Mouse (Mus musculus): Measurements from ENCODE around the gene Sgpl1. TPM values are rescaled to one million over a fixed set of nuclear protein-coding genes. Genes with fewer than 3 reads are reported as not detected.

Gene Sgpl1
- polyA plus RNA-seq, 1 experiment from 2014 or later: 59.0 TPM

DNA sequence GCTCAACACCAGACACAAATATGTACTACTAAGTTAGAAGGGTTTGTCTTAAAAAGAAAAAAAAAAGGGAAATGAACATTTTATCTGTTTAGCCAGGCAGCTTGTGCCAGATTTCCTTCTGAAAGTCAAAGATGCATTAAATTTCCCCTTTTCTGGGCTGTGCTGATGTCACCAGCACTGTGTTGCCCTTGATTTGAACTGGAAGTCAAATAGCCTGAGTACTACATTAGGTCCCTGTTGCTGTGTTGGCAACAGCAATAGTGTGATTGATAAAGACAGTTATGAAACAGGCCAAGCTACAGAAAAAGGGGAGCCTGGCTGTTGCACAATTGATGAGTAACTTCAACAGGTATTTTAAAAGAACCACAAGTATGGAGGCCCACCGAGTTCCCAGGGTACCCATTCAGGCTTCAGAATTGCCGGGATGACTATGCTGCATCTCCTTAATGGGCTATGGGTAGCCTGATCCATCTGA lies 33.2 kb downstream of the Sgpl1 start:
- DNase-seq (ENCODE audit: low spot score): no peak
- 94% methylated on average over 2 of the region's 2 CpGs for WGBS
- no peaks in the 10 kb centered on the region for H3K4me1 ChIP-seq
- H3K9me3 ChIP-seq (replicated peaks): no peaks in the 10 kb centered on the region
- peaks cover 68% of the 10 kb centered on the region for H3K36me3 ChIP-seq
- H3K27me3 ChIP-seq (ENCODE audit: low read depth, poor library complexity, severe bottlenecking): no peaks in the 10 kb centered on the region
- no peak overlapping the region for H3K27ac ChIP-seq (replicated peaks)
- no peak overlapping the region for H3K4me3 ChIP-seq

DNA sequence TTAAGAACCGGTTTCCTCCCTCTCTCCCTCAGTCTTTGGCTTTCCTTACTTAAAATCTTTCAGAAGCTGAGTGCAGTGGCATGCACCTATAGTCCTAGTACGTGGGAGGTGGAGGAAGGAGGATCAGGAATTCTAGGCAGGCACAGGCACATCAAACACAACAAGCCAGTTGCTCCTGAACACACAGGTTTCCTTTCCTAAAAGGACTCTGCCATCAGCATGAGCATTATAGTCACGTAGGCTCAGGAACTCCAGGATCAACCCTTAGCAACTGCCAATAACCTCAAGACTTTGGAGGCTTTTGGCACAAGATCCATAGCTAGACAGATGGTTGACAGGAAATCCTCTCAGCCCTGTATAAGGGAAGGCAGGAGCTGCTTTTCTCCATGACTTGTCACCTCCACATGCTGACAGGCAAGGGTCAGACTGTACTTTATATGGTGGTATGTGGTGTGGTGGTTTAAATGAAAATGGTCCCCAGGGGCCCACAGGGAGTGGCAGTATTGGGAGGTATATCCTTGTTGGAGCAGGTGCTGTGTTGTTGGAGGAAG lies 43.9 kb downstream of the Sgpl1 start:
- DNase-seq (ENCODE audit: low spot score): no peak
- WGBS: 96% methylated on average over 3 of the region's 3 CpGs
- Histone ChIP-seq H3K36me3 (peaks cover 100% of the 10 kb centered on the region), H3K27ac (replicated peaks) (no peak overlapping the region), H3K4me1 (no peaks in the 10 kb centered on the region), H3K4me3 (no peak overlapping the region), H3K9me3 (replicated peaks) (no peaks in the 10 kb centered on the region), H3K27me3 (ENCODE audit: low read depth, poor library complexity, severe bottlenecking) (no peaks in the 10 kb centered on the region)

DNA sequence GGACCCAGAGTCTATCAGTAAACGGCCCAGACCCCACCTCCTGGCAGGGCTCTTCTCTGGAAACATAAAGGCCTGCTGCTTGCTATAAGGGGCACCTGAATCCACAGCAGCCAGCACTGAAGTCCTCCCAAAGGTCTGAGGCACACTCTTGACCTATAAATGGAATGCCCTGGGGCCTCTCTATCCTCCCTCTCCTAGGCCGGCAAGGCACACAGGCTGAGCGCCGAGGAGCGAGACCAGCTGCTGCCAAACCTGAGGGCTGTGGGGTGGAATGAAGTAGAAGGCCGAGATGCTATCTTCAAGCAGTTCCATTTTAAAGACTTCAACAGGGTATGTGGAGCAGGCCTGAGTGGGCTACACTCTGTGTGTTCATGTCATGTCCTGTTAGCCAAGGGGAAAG lies 55.6 kb downstream of the Sgpl1 start:
- Histone ChIP-seq H3K4me3 (no peak overlapping the region), H3K27me3 (ENCODE audit: low read depth, poor library complexity, severe bottlenecking) (no peaks in the 10 kb centered on the region), H3K4me1 (peaks cover 14% of the 10 kb centered on the region), H3K27ac (replicated peaks) (no peak overlapping the region), H3K9me3 (replicated peaks) (no peaks in the 10 kb centered on the region), H3K36me3 (0 out of 2 replicates have a peak, but pooled peaks cover 5% of the 10 kb centered on the region)
- WGBS: 86% methylated on average over 6 of the region's 6 CpGs
- DNase-seq (ENCODE audit: low spot score): no peak

DNA sequence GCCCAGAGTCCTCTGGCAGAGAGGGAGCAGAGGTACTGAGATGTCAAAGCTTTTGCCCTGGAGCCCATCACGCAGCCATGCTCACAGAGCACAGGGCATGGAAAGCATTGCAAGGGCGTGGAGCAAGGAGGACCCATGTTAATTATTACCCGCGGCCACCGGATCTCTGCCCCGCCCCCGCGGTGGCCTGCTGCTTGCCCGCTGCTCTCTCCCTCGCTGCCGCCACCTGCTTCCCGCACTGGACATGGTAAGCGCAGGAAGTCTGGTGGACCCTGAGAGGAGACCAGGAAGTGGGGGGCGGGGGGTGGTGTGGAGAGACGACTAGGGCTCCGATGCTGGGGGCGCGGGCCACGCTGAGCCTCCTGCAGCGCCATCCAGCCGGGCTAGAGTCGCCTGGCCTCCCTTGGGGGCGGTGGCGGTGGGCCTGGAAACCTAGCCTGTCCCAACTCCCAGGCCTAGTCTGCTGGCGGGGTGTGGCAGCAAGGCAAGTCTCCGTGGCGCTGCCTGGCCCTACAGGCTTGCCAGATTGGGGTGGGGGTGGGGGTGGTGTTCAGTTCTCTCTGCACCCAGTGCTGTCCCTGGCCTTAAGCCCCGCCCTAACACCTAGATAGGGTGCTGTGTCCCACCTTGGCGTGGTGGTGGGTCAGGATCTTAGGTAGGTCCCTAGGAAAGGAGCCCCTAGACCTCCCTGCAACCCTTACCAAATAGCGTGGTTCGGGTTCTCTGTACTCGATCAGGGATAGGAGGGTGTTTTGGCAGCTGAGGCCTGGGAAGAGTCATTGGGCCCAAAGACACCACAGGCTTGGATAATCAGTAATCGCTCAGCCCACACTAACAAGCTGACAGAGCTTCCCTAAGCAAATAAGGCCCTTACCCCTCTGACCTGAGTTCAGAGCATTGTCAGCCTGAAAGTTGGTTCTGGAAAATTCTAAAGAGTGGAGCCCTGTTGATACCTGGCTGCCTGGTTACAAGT lies 58.0 kb downstream of the Sgpl1 start, which contains the start of gene Pcbd1:
Pcbd1 (plus strand) TSS at position 162 of the 973 bp plus-strand sequence.
- no peaks in the 10 kb centered on the region for H3K9me3 ChIP-seq (replicated peaks)
- H3K27me3 ChIP-seq (ENCODE audit: low read depth, poor library complexity, severe bottlenecking): no peaks in the 10 kb centered on the region
- DNase-seq (ENCODE audit: low spot score): peak; percentile 67
- 0 out of 2 replicates have a peak, but pooled peaks cover 3% of the 10 kb centered on the region for H3K36me3 ChIP-seq
- H3K4me1 ChIP-seq: peaks cover 21% of the 10 kb centered on the region
- 10% methylated on average over 32 of the region's 33 CpGs for WGBS
- H3K4me3 ChIP-seq: peak within 1 kb of the TSS; percentile 61
- H3K27ac ChIP-seq (replicated peaks): peak within 1 kb of the TSS; percentile 90

DNA sequence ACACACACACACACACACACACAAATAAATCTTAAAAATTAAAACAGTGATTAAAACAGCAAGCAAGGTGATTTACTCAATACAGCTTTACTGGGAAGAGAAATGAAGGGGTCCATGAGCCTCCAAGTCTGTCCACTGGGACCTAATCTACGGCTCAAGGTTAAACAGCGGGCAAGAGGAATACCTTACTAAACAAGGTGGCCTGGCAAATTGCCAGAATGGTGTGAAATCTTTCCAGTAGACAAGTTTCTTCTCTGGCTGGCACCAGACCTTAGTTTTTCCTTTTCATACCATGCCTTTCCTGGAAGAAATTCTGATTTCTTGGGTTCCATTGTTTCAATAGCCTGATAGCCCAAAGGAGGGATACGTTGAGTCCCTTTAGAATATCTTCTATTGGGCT lies 59.0 kb downstream of the Sgpl1 start:
- Histone ChIP-seq H3K36me3 (no peaks in the 10 kb centered on the region), H3K4me1 (peaks cover 21% of the 10 kb centered on the region), H3K27me3 (ENCODE audit: low read depth, poor library complexity, severe bottlenecking) (no peaks in the 10 kb centered on the region), H3K9me3 (replicated peaks) (no peaks in the 10 kb centered on the region), H3K4me3 (no peak overlapping the region), H3K27ac (replicated peaks) (no peak overlapping the region)
- WGBS: 94% methylated on average over 3 of the region's 3 CpGs
- DNase-seq (ENCODE audit: low spot score): no peak

DNA sequence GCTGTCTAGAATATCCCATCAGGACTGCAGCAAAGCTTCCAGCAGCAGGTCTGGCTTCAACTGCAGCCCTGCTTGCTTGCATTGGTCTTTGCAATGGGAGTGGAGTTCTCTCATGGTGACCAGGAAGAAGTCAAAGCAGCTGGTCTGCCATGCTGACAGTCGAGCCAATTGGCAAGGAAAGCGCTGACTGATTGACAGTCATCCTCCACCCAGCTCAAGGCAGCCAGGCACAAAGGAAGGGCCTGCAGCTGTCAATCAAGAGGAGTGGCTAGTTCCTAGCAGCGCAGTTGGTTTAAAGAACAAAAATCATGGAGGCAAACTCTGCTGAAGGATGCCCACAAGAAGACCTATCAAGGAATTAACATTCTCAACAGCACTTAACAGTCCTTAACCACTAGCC lies 61.0 kb downstream of the Sgpl1 start:
- DNase-seq (ENCODE audit: low spot score): peak; percentile 49
- Histone ChIP-seq H3K4me3 (no peak overlapping the region), H3K27me3 (ENCODE audit: low read depth, poor library complexity, severe bottlenecking) (no peaks in the 10 kb centered on the region), H3K4me1 (peaks cover 21% of the 10 kb centered on the region), H3K27ac (replicated peaks) (peak overlapping the region; percentile 42; the same call in 1 of the 2 replicates), H3K9me3 (replicated peaks) (no peaks in the 10 kb centered on the region), H3K36me3 (no peaks in the 10 kb centered on the region)
- WGBS: 39% methylated on average over 3 of the region's 3 CpGs

DNA sequence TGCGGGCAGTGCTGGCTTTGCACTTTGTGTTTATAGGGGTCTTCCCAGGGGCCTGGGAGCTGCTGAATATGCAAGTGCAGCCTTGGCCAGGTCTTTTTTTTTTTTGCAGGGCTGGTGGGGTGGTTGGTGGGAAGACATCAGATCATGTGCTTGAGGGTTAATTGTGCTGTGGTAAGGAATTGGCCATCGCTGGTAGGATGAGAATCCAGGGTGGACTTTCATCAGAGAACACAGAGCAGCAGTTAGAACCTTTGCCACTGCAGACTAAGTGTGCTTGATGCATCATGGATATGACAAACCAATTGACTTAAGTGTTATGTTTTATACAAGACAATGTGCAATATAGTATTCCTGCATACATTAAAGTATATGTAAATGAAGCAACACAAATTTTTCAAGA lies 62.1 kb downstream of the Sgpl1 start:
- Histone ChIP-seq H3K27me3 (ENCODE audit: low read depth, poor library complexity, severe bottlenecking) (no peaks in the 10 kb centered on the region), H3K4me1 (peaks cover 26% of the 10 kb centered on the region), H3K4me3 (no peak overlapping the region), H3K9me3 (replicated peaks) (no peaks in the 10 kb centered on the region), H3K36me3 (no peaks in the 10 kb centered on the region), H3K27ac (replicated peaks) (no peak overlapping the region)
- 96% methylated on average over 2 of the region's 2 CpGs for WGBS
- DNase-seq (ENCODE audit: low spot score): no peak

DNA sequence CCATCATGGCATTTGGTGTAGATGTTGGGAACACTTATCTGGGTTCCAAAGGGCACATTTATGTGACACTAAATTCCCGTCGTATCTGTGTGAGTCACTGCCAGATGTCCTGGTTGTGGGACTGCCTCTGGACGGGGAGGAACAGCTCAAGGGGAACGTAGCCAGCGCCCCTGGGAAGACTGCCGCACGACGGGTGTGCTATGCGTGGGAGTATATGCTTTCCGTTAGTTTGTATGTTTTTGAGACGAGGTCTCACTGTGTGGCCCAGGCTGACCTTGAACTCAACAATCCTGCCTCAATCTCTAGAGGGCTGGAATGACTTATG lies 66.6 kb downstream of the Sgpl1 start:
- DNase-seq (ENCODE audit: low spot score): no peak
- H3K9me3 ChIP-seq (replicated peaks): no peaks in the 10 kb centered on the region
- H3K27ac ChIP-seq (replicated peaks): peak overlapping the region; percentile 90
- peaks cover 23% of the 10 kb centered on the region for H3K4me1 ChIP-seq
- peaks cover 14% of the 10 kb centered on the region; the same call in 1 of the 2 replicates for H3K27me3 ChIP-seq (ENCODE audit: low read depth, poor library complexity, severe bottlenecking)
- no peak overlapping the region for H3K4me3 ChIP-seq
- 84% methylated on average over 11 of the region's 11 CpGs for WGBS
- H3K36me3 ChIP-seq: no peaks in the 10 kb centered on the region

DNA sequence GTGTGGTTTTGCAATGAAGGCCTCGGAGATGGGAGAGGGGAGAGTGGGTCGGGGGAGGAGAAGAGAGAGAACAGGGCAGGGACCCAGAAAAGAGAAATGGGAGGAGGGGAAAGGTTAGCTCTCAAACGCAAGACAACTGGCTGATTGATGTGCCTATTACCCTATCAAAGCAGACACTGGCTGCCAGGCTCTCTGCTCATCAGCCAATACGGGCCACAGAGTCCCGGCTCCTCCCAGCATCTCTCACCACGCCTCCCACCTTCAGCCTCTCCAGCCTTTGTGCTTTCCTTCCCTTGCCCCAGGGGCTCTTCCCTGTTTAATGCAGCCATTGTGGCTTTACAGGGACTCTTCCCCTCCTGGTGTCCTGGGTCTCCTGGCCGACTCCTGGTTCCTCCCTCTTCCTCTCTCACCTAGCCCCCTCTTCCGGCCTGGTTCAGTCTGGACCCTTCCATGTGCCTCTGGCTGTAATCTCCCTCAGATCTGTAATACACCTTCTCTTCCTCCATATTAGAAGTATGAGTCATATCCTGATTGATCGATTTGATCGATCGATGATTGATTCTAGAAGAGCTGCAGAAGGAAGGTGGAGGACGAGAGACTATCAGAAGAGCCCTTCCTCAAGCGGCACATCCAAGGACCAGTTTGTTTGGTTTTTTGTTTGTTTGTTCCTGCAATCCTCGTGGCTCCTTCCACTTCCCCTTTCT lies 67.1 kb downstream of the Sgpl1 start:
- Histone ChIP-seq H3K36me3 (no peaks in the 10 kb centered on the region), H3K27me3 (ENCODE audit: low read depth, poor library complexity, severe bottlenecking) (peaks cover 14% of the 10 kb centered on the region; the same call in 1 of the 2 replicates), H3K27ac (replicated peaks) (peak overlapping the region; percentile 90), H3K4me1 (peaks cover 23% of the 10 kb centered on the region), H3K9me3 (replicated peaks) (no peaks in the 10 kb centered on the region), H3K4me3 (peak overlapping the region; percentile 36)
- 45% methylated on average over 14 of the region's 14 CpGs for WGBS
- peak; percentile 84 for DNase-seq (ENCODE audit: low spot score)

DNA sequence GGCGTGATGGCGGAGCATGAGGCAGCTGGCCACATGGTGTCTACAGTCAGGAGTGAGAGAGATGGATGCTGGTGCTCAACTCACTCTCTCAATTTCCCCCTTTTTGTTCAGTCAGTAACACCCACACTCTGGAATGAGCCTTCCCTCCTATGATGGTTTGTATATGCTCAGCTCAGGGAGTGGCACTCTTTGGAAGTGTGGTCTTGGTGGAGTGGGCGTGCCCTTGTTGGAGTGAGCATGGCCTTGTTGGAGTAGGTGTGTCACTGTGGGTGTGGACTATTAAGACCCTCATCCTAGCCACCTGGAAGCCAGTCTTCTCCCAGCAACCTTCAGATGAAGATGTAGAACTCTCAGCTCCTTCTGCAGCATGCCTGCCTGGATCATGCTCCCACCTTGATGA lies 71.9 kb downstream of the Sgpl1 start:
- peaks cover 45% of the 10 kb centered on the region for H3K27me3 ChIP-seq (ENCODE audit: low read depth, poor library complexity, severe bottlenecking)
- H3K27ac ChIP-seq (replicated peaks): no peak overlapping the region
- no peaks in the 10 kb centered on the region for H3K36me3 ChIP-seq
- H3K4me1 ChIP-seq: peaks cover 32% of the 10 kb centered on the region
- 89% methylated on average over 3 of the region's 3 CpGs for WGBS
- no peaks in the 10 kb centered on the region for H3K9me3 ChIP-seq (replicated peaks)
- H3K4me3 ChIP-seq: no peak overlapping the region
- DNase-seq (ENCODE audit: low spot score): no peak

DNA sequence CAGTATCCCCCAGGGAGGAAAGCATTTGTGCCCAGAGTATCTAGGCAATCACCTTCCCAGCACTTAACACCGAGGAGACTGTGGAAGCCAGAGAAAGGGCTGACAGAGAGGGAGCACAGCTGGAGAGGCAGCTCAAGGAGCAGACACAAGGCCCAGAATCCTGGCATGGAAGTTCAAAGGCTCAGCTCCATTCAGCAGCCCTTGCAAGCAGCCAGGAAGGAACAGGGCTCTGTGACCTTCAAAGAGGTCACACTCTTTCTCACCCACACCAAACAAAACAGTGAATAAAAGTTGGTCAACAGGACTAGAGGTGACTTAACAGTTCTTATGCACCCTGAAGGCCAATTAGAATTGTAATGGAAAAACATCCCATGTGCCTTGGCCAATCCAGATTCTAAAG lies 72.9 kb downstream of the Sgpl1 start:
- Histone ChIP-seq H3K27me3 (ENCODE audit: low read depth, poor library complexity, severe bottlenecking) (peaks cover 54% of the 10 kb centered on the region), H3K4me1 (peaks cover 25% of the 10 kb centered on the region), H3K27ac (replicated peaks) (no peak overlapping the region), H3K36me3 (no peaks in the 10 kb centered on the region), H3K4me3 (no peak overlapping the region), H3K9me3 (replicated peaks) (no peaks in the 10 kb centered on the region)
- WGBS: 0% methylated on average over 1 of the region's 1 CpGs
- DNase-seq (ENCODE audit: low spot score): no peak

DNA sequence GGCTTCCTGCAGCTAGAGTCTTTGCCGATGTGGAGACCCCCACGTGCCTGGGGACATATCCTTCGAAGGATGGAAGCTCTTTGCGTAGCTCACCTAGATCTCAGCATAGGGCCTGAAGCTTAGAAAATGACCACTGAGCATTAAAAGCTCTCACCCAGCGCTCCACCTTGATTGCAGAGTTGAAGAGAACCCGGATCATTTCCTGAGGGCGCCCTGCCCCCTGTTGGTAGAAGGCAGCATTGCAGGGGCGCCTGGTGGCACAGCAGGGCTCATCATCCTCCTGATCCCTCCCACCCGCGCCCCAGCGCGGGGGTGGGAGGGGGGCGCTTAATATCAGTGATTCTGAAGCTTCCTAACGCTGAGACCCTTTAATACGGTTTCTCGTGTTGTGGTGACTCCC lies 75.2 kb downstream of the Sgpl1 start:
- 13% methylated on average over 16 of the region's 16 CpGs for WGBS
- H3K27me3 ChIP-seq (ENCODE audit: low read depth, poor library complexity, severe bottlenecking): peaks cover 55% of the 10 kb centered on the region
- no peaks in the 10 kb centered on the region for H3K9me3 ChIP-seq (replicated peaks)

More for the DNA sequence above, 75.2 kb downstream of the Sgpl1 start:
- H3K36me3 ChIP-seq: no peaks in the 10 kb centered on the region
- H3K4me3 ChIP-seq: no peak overlapping the region
- H3K4me1 ChIP-seq: peaks cover 29% of the 10 kb centered on the region
- peak; percentile 66 for DNase-seq (ENCODE audit: low spot score)
- no peak overlapping the region for H3K27ac ChIP-seq (replicated peaks)
